Mouse (Mus musculus) gastrocnemius, postnatal 10 days (tissue): ENCODE measurements around the gene Stx11. TPM values are rescaled to one million over a fixed set of nuclear protein-coding genes. Genes with fewer than 3 reads are reported as not detected.

Source experiments
- DNase-seq: peaks from one replicate; pipeline ENCODE4 v3.0.0; 2021; ENCODE audit warnings: mixed read lengths
- long read RNA-seq, 2 experiments: library from polyadenylated mRNA; stranded (forward); transcript quantifications; one replicate each; pipeline ENCODE4 v2.0.0; 2021
- total RNA-seq, 2 experiments: library from RNA; stranded (reverse); gene quantifications; 2 replicates each; pipeline ENCODE4 v1.2.3; 2021

Stx11 gene
- under 1 TPM; 0.59 to 0.79 TPM for total RNA-seq
- long read RNA-seq, experiment 1, full-length matches to known transcripts, result 5 of 5 reads
- long read RNA-seq, experiment 1, partial matches to known transcripts, result 0 of 5 reads
- long read RNA-seq, experiment 1, other reads (novel, unspliced or antisense), result 0 of 5 reads
- long read RNA-seq, experiment 2, result 0 reads

GRCm38 (mm10) chr10:12964151-12965075, at the start of gene Stx11:
Gene Stx11 (minus strand): TSS chr10:12964298.
- peak; percentile 67 for DNase-seq

DNA sequence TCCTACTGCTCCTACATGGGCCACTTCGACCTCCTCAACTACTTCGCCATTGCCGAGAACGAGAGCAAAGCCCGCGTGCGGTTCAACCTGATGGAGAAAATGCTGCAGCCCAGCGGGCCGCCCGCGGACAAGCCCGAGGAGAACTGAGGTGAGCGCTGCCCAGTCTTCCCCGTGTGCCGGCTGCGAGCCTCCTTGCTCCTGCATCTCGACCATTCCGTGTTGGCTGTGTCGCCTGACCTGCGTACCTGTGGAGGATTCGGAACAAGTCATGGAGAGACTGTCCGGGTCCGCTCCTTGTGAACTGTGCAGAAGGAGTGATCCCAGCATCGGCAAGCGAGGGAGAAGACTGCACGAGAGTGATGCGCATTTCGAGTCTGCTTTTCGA, 44.6 kb upstream of the Stx11 start:
- no peak for DNase-seq

DNA sequence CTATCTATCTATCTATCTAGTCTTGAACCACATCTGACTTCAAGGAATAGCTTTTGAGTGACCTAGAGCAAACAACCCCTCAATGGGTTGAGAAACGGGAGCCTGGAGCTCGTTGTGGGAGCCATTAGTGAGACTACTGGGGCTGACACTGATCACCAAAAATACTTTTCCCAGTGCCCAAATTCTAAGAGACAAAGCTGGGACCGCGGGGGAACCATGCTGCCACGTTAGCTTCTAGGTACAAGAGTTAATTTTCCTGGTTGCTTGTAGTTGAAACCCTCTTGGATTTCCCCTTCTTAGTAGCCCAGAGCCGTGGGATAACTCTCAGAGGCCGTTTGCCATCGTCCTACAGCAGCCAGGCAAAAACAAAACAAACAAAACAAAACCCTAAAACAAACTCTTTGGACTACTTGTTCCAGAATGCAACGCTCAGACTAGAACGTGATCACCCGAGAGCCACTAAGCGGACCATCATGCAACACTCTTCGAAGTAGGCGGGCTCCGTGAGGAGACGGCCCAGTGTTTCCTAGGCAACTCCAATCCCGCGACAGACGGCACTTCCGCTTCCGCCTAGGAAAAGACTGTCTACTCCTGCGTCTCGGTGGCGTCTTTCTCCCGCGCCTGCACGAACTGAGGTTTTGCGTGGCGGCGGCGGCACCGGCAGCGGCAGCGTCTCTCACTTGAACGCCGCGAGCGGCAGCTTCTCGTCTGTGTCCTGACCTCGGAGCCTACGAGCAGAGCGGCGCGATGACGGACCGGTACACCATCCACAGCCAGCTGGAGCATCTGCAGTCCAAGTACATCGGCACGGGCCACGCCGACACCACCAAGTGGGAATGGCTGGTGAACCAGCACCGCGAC, 44.0 kb upstream of the Stx11 start:
- DNase-seq, result peak; percentile 89

DNA sequence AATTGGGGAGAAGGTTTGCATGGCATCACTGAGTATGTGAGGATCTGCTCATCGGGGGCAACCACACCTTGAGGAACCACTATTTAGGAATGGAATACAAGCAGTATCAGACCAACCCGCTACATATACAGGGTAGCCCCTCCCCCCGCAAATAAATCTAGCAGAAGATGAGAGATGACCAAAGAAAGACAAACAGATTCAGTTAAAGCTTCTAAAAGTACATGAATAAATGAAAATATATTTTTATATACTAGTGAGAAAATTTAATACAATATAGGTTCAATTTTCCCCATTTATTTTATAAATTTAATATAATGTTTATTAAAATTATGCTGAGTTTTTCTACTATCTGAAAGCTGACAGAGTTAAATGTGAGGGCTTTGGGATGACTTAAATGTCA, 40.9 kb upstream of the Stx11 start, which contains the start of gene Sf3b5:
Gene Sf3b5 (plus strand): TSS at position 301 of the 400 bp plus-strand sequence.
- no peak for DNase-seq

GRCm38 (mm10) chr10:12996736-12997477, 32.8 kb upstream of the Stx11 start:
- peak; percentile 89 for DNase-seq

DNA sequence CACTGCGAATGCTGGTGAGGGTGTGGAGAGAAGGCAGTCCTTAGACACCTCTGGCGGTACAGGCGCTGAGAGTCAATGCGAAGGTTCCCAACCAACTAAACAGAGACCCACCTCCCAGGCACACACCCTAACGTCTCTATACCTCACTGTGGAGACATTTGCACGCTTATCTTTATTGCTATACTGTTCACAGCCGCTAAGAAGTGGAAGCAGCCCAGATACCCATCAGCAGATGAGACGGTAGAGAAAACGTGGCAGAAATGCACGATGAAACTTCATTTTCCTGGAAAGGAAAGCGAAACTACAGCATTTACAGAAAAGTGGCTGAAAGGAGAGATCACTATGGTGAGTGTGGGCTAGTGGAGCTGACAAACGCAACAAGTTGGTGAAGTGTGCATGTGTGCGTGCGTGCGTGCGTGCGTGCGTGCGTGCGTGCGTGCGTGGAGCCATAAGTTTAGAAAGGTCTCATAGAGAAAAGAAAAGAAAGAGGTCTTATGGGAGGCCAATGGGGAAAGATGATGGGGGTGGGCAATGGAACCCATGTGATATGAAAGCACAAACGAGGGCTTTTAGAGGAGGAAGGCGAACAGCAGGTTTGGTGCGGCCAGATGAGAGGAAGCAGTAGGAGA, 29.4 kb upstream of the Stx11 start:
- DNase-seq, result no peak

DNA sequence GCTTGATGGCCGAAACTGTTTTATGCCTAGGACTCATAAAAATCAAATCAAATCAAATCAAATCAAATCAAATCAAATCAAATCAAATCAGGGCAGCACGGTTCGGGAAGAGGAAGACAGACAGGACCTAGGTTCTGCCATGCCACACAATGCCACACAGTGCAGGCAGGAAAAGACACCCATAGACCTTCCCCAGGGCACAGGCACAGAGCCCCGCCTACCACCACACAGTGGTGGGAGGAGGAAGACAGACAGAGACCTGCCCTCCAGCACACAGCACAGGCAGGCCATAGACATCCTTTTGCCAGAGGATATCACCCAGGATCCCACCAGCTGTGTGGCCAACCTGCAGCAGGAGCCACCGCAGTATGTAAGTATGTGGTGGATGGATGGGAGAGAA, 27.9 kb upstream of the Stx11 start:
- no peak for DNase-seq

DNA sequence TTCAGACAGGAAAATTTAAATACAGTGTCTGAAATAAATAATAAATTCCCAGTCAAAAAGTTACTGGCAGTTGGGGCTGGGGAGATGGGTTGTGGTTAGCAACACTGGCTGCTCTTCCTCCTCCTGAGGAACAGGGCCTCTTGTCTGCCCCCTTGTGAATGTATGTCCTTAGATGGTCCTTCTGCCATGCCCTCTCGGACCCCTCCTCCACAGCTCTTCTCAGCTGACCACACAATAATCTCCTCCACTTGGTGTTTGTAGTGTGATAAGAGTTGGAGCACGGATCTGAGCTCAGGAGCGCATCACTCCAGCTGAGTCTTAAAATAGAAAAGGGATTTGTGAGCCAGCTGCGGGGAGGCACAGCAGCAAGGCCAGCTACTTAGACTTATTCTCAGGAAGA, 22.8 kb upstream of the Stx11 start:
- DNase-seq, result no peak

DNA sequence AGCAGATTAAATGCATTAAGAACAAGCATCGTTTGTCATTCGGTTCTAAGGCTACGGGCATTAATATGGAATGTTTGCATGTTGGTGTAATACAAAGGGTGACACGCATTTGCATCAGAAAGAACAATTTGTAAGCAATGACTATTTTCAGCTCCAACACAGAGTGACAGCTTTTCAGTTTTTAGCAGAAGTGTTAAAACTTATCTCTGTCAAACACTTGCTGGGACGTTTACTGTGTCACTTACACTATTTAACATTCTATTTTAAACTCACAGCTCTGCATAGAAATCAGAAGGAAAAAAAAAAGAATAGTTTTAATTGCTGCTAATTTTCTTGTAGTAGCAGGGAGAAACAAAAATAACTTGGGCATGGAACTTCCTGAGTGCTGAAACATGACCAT, 22.4 kb upstream of the Stx11 start:
- no peak for DNase-seq

DNA sequence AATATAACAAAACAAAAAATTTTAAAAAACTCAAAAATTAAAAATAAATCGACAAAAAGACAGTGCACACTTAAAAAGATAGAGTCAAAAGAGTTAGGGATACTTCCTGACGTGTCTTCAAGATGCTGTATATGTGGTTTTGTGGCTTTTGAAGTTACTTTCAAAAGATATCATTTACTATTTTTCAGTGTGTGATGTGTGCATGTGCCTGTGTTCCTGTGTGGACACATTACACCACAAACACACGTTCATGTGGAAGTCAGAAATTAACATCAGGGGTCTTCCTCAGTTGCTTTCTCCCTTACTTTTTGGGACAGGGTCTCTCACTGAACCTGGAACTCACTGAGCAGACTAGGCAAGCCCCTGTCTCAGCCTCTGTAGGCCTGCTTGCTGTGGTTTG, 20.9 kb upstream of the Stx11 start:
- no peak for DNase-seq

DNA sequence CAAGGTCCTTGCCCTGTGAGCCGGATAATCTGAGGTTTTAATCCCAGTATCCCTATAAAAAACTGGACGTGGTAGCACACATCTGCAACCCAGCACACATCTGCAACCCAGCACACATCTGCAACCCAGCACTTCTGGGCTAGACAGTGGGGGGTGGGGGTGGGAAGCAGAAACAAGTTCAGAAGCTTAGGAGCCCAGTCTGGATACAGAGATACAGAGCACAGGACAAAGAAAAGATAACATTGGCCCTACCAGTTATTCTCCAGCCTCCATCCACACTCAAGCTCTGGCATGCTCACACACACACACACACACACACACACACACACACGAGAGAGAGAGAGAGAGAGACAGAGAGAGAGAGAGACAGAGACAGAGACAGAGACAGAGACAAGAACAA, 19.4 kb upstream of the Stx11 start:
- no peak for DNase-seq

- DNase-seq, result no peak
These were observed 17.0 kb upstream of the Stx11 start for GRCm38 (mm10) chr10:12981071-12981470.

DNA sequence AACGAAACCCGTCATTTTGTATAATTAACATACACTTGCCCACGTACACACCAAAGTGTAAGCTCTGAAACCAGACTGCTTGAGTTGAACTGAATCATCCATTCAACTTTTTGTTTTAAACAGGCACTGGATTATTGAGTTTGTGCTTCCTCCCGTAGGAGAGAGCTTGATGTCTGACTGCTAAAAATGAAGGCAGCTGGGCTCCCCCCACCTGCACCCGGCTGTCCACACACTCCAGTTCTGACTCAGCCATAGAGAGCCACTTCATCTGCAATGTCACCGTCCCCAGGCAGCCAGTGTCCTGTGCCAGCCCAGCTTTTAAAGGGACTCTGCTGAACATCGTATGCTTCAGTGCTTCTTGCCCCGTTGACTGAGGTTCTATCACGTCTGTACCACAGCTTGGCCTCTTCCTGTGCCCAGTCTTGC, 13.7 kb upstream of the Stx11 start:
- no peak for DNase-seq

DNA sequence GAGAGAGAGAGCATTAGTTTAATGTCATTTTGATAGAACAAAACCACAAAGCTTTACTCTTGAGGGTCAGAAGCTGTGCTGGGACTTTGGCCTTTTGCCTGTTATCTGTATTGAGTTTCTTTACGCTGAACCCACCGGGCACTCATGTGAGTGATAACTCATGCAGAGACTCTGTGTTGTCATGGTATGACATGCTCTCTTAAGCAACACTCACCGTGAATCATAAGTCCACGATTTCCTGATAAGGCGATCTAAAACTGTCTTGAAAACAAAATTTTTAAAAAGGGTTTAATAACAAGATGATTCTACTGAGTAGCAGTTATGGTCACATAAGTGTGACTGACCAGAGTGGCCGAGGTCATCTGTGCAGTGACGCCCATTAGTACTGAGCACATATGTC, 12.5 kb upstream of the Stx11 start:
- no peak for DNase-seq

- DNase-seq, result no peak
These were observed 11.9 kb upstream of the Stx11 start for GRCm38 (mm10) chr10:12975957-12976356.

DNA sequence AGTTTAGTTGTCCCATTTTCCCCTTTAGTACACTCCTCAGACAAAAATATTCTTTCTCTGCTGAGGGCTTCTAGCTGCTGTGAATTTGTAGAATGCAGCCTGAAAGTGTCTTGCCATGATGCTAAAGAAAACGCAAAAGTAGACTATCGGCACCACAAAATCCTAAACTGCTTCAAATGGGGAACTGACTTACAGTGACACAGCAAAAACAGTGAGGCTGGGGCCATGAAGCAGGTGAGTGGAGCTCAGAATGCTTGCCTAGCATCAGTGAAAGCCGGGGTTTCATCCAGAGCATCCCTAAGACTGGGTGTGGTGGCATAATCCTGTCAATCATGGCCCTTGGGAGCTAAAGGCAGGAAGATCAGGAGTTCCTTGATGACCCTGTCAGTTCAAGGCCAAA, 11.4 kb upstream of the Stx11 start:
- DNase-seq, result no peak

DNA sequence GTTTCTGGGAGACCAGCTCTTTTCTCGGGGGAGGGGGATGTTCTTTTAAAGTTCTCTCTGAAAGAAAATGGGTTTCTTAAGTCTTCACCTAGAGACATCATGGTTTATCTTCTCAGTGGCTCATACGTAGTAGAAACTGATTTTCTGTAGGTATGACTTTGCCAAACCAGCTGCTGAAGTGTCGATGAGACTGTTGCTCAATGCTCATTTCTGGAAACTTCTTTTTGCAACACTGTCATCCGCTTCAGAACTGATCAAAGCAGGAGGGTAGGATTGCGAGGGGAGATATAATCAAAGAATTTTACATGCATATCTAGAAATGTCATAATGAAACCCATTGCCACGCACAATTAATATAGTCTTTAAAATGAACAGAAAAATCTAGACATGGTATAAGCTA, 10.5 kb upstream of the Stx11 start:
- DNase-seq, result no peak

DNA sequence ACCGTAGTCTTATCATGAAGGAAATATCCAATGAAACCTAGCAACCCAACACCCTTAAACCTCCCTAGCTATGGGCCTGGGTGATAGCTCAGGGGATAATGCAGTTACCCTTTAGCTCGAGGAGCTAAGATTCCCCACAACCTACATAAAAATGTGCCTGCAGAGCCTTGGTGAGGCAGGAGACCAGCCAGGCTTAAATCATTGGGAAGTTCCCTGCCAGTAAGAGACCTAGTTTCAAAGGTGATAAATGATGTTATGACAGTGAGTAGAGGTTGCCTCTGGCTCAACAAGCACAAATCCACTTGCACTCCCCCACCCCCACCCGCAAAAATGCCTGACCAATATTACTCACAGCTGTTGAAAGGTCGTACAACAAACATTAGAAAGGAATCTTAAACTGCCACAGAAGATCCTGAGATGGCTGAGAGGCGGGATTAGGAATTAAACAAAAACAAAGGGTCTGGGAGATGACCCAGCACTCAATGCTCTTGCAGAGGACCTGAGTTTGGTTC, 1.6 kb upstream of the Stx11 start:
- DNase-seq, result no peak

GRCm38 (mm10) chr10:12963362-12964147, 543 bp downstream of the Stx11 start:
- no peak for DNase-seq

DNA sequence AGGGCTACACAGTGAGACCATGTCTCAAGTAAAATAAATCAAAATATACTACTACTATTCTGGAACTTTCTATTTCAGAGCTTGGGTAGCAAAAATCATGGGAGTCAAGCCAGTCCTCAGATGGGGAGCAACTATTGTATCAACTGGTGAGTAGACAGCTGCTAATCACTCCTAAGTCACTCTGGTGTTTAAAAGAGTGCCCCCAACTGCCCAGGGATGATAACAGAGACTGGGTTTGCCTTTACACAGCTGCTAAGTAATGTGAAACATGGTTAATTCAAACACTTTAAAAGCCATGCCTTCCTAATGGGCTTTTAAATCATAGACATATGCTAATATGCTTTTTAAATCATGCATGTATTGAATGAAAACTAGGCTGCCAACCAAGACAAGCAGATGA, 1.9 kb downstream of the Stx11 start:
- DNase-seq, result no peak

GRCm38 (mm10) chr10:12961546-12961945, 2.6 kb downstream of the Stx11 start:
- DNase-seq, result no peak
